Mouse (Mus musculus) hindbrain, embryonic 12.5 days (tissue): ENCODE measurements at regions not wholly inside any gene's neighbourhood (a gene's known extent, or its start where the extent isn't known, plus 50 kb on each side); places are given as distances from the start of the nearest gene placed in this dataset.

Experiments used
- ATAC-seq: fragments of 200-750 bp; cut with Nextera tagmentation; 2 replicates; pipeline ENCODE4 v1.8.0; 2017; ENCODE audit warnings: moderate TSS enrichment; ENCODE audit not compliant: low FRiP score
- H3K27ac ChIP-seq: fragments of 300-500 bp; sonication (generic); 2 replicates; pipeline ENCODE4 v1.5.1; 2016; ENCODE audit warnings: mild to moderate bottlenecking
- H3K27me3 ChIP-seq: fragments of 300-500 bp; sonication (generic); 2 replicates; pipeline ENCODE4 v1.6.1; 2016; ENCODE audit warnings: mild to moderate bottlenecking
- H3K36me3 ChIP-seq: fragments of 300-500 bp; sonication (generic); 2 replicates; pipeline ENCODE4 v1.6.1; 2016; ENCODE audit warnings: mild to moderate bottlenecking
- H3K4me1 ChIP-seq: fragments of 300-500 bp; sonication (generic); 2 replicates; pipeline ENCODE4 v1.6.1; 2016
- H3K4me2 ChIP-seq: fragments of 300-500 bp; sonication (generic); replicated peaks from 2 replicates; pipeline ENCODE4 v1.6.1; 2016; ENCODE audit warnings: mild to moderate bottlenecking
- H3K4me3 ChIP-seq: fragments of 300-500 bp; sonication (generic); 2 replicates; pipeline ENCODE4 v1.5.1; 2016; ENCODE audit warnings: mild to moderate bottlenecking
- H3K9ac ChIP-seq: fragments of 300-500 bp; sonication (generic); 2 replicates; pipeline ENCODE4 v1.6.1; 2016; ENCODE audit warnings: mild to moderate bottlenecking, moderate library complexity
- H3K9me3 ChIP-seq: fragments of 300-500 bp; sonication (generic); replicated peaks from 2 replicates; pipeline ENCODE4 v1.6.1; 2016; ENCODE audit warnings: mild to moderate bottlenecking
- WGBS: fragments of 180-500 bp; shearing (Covaris S2); methylation state at CpG from one replicate; pipeline ENCODE4 v1.1.7; 2016; 5-methylcytosine and 5-hydroxymethylcytosine counted together

DNA sequence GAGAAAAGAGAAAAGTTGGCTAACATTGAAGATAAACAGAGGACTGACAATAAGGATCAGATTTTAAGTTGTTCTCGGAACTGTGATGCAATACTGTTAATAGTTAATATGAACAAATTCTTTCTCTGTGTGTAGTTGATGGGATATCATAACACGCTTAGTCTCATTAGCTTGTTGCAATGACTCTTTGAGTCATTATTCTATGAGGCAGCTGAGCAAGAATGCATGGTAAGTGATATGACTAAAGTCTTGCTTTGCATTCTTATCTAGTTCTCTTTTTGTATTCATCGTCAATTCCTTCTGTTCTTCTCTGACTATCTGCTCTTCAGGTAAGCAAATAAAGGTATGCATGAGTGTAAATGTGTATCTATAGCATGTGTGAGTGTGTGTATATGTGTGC, 159.3 kb downstream of the Trim52 start:
- no peak overlapping the region for H3K4me3 ChIP-seq
- H3K4me2 ChIP-seq: no peak overlapping the region
- 92% methylated on average over 3 of the region's 3 CpGs for WGBS
- ATAC-seq: no peak
- H3K9ac ChIP-seq: no peak overlapping the region
- H3K9me3 ChIP-seq: no peaks in the 10 kb centered on the region
- H3K27me3 ChIP-seq: no peaks in the 10 kb centered on the region
- H3K36me3 ChIP-seq: no peaks in the 10 kb centered on the region
- H3K4me1 ChIP-seq: 0 out of 2 replicates have a peak, but pooled peaks cover 3% of the 10 kb centered on the region
- no peak overlapping the region for H3K27ac ChIP-seq

DNA sequence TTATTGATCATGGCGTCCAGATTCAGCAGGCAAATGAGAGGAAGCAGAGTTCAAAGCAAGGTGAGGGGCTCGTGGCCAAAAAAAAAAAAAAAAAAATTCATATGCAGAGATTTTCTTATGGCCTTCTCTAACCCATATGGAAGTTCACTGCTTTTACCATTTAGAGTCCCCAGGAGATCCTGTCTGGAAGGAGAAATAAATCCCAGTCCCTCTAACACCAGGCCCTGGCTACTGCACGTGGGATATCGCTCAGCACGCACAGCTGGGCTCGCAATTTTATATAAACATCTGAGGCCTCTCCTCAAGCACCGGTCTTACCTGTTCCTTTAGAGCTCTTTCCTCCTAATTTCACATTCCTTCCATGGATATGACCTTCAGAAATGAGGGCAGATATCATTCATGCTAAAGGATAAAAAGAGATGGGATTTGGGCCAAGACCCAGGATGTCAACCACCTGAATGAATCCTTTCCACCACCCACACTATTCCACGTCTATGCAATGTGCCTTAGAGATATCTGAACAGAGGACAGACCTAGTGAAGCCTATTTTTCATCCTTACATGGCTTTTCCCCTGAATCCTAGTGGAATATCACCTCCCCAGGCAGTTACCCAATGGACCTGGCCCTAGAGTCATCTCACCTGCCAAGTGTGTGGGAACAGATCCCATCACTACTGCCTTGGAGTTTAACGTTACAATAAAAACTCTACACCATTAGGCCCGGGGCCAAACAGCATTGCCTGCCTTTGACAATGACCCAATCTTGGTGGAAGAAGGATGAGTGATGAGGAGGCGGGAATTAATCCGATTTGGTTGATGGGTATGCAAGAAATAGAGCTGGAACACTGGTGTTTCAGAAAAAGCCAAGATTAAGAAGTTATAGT, 161.9 kb downstream of the Trim52 start:
- Histone ChIP-seq H3K4me1 (0 out of 2 replicates have a peak, but pooled peaks cover 3% of the 10 kb centered on the region), H3K9me3 (no peaks in the 10 kb centered on the region), H3K27ac (no peak overlapping the region), H3K36me3 (no peaks in the 10 kb centered on the region), H3K9ac (no peak overlapping the region), H3K4me2 (no peak overlapping the region), H3K4me3 (no peak overlapping the region), H3K27me3 (no peaks in the 10 kb centered on the region)
- 77% methylated on average over 12 of the region's 12 CpGs for WGBS
- no peak for ATAC-seq

DNA sequence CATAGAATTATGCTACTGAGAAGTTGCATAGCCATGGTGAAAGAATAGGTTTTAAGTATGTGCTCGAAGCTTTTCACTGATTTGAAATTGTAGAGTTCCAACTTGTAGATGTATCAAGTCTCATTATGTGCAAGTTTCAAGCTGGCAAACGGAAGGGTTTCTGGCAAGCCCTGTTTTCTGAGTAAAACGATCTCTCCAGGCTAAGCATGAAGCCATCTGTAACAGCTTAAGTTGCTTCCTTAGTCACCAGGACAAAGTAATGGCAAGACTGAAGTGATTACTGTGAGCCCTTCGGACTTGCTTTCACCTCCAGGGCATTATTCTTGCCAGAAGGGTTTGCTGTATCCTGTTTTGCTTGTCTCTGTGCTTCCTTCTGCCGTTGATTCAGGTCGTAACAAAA, 163.7 kb downstream of the Trim52 start:
- Histone ChIP-seq H3K27me3 (no peaks in the 10 kb centered on the region), H3K9ac (no peak overlapping the region), H3K4me2 (no peak overlapping the region), H3K27ac (no peak overlapping the region), H3K9me3 (no peaks in the 10 kb centered on the region), H3K4me3 (no peak overlapping the region), H3K36me3 (no peaks in the 10 kb centered on the region), H3K4me1 (0 out of 2 replicates have a peak, but pooled peaks cover 3% of the 10 kb centered on the region)
- 64% methylated on average over 6 of the region's 6 CpGs for WGBS
- no peak for ATAC-seq

DNA sequence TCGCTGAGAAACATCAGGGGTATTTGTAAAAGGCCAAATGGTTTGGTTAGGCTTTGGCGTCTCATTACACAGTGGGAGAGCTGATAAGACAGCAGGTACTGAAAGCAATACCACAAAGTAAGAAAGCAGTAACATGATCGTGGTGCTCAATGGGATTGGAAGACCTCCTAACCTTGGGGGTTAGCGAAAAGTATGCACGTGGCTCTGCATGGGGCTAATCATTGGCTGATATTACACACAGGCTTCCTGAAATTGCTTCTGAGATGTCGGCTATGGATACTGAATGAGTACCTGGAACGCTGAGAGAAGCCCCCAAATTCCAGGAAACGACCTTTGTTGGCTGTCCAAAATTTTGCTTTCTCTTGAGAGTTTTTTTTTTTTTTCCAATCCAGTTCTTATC, 207.6 kb downstream of the Trim52 start:
- H3K27ac ChIP-seq: no peak overlapping the region
- no peaks in the 10 kb centered on the region for H3K9me3 ChIP-seq
- no peaks in the 10 kb centered on the region for H3K27me3 ChIP-seq
- H3K9ac ChIP-seq: no peak overlapping the region
- H3K36me3 ChIP-seq: no peaks in the 10 kb centered on the region
- H3K4me2 ChIP-seq: no peak overlapping the region
- 41% methylated on average over 8 of the region's 8 CpGs for WGBS
- no peak for ATAC-seq
- H3K4me3 ChIP-seq: no peak overlapping the region
- peaks cover 5% of the 10 kb centered on the region; the same call in 1 of the 2 replicates for H3K4me1 ChIP-seq

DNA sequence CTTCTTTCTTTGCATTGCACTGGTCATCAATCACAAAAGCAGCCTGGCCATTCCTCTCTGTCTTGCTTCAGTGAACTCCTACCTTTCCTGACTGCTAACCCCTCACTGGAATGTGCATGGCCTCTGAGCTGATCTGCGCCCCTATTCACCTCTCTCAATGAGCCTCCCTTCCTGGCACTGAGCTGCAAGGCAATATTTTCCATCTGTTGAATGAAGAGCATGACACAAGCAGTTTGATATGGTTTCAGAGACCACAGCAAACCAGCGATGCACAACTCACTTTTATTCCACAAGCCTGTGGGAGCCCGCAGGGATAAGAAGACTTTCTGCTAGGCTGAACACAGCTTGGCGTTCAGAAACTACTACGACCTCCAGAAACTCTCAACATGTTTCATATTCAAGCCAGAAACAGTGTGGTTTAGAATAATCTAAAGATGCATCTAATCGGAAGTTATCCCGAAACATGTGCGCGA, 208.1 kb downstream of the Trim52 start:
- ATAC-seq: no peak
- WGBS: 49% methylated on average over 9 of the region's 9 CpGs
- Histone ChIP-seq H3K9me3 (no peaks in the 10 kb centered on the region), H3K27ac (0 out of 2 replicates have a peak overlapping the region, but pooled peaks have one; percentile 12), H3K4me3 (no peak overlapping the region), H3K36me3 (no peaks in the 10 kb centered on the region), H3K9ac (no peak overlapping the region), H3K27me3 (no peaks in the 10 kb centered on the region), H3K4me1 (peaks cover 5% of the 10 kb centered on the region; the same call in 1 of the 2 replicates), H3K4me2 (no peak overlapping the region)

DNA sequence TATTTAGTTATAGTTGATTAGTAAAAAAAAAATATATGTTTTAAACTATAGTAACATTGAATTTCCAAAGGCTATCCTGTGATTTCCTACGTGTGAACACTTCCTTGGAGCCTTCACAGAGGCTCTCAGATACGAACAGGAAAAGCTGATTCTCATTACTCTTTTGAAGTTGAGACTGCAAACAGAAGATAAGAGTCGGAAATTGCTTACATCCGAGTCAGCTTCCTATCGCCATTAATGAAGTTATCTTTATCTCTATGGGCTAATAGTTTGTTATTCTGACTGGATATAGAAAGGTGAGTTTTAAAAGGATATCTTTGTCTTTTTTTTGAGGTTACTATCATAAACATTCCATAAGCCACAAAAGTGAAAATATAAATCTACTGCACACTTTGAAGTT, 212.8 kb downstream of the Trim52 start:
- H3K36me3 ChIP-seq: no peaks in the 10 kb centered on the region
- WGBS: 55% methylated on average over 5 of the region's 5 CpGs
- H3K4me1 ChIP-seq: peaks cover 5% of the 10 kb centered on the region; the same call in 1 of the 2 replicates
- no peaks in the 10 kb centered on the region for H3K9me3 ChIP-seq
- no peaks in the 10 kb centered on the region for H3K27me3 ChIP-seq
- H3K4me2 ChIP-seq: no peak overlapping the region
- no peak overlapping the region for H3K27ac ChIP-seq
- no peak for ATAC-seq
- no peak overlapping the region for H3K4me3 ChIP-seq
- no peak overlapping the region for H3K9ac ChIP-seq

DNA sequence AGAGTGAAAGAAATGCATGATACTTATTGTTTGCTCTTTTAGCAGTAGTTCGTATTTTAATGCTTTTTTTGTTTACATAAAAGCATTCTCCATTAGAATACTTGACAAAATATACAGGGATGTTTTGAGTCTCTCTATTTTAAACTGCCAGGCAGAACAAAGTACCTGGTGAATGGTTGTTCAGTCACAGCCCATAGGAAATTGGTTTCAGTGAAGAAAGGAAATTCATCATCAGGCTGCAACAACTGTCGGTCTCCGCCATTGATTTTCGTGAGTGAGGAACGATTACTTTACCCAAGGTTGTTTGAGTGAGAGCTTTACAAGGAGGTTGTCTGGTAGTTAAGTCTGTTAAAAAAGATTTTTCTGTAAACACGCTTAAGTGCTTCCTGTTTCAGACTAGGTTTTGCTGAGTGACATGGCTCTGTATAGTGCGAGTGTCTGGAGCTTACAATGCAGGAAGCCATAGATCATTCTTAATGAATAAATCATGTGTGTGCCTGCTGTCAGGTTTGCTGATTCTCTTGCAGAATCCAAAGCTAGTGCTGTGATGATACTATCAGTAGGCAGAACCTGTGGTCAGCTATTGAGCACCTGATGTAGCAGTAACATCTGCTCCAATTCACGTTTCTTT, 221.8 kb downstream of the Trim52 start:
- H3K4me1 ChIP-seq: no peaks in the 10 kb centered on the region
- 62% methylated on average over 8 of the region's 8 CpGs for WGBS
- no peaks in the 10 kb centered on the region for H3K27me3 ChIP-seq
- no peak overlapping the region for H3K9ac ChIP-seq
- no peaks in the 10 kb centered on the region for H3K9me3 ChIP-seq
- H3K36me3 ChIP-seq: no peaks in the 10 kb centered on the region
- peak; percentile 58; the same call in 1 of the 2 replicates for ATAC-seq
- no peak overlapping the region for H3K4me3 ChIP-seq
- peak overlapping the region; percentile 35; the same call in 1 of the 2 replicates for H3K27ac ChIP-seq
- H3K4me2 ChIP-seq: no peak overlapping the region

DNA sequence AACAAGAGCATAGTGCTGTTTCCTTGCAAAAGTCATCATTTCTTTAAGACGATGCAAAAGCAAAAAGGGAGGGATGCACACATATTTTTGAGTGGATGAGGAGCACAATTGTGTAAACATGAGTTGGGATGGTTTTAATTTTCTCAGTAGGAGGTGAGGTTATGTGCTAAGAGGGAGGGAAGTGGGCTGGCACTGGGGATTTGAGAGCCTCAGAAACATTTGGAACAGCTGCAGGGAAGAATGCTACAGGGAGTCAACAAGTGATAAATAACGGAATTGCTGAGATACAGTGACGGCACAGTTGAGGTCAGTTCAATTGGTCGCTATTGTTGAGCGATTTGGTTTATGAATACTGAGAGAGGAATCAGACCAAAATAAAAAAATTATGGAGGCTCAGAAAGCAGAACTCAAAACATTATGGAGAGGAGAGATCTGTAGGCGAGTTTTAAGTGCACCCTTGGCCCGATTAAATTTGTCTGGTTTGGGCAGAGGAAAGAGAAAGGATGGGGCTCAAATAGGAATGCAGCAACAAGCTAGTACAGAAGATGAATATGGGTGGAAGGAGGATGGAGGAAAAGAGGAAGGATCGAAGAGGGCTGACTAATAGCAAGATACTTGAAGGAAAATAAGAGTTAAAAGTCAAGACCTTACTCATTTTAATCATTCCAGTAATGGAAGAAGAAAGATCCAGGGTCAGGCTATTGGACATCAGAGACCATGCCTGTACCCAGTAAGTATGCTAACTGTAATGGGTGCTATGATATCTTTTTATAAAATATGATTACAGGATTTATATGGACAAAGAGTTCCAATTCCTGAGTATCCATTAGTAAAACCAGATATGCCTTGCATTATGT, 259.0 kb downstream of the Trim52 start:
- ATAC-seq: no peak
- no peaks in the 10 kb centered on the region for H3K9me3 ChIP-seq
- H3K27ac ChIP-seq: no peak overlapping the region
- no peaks in the 10 kb centered on the region for H3K4me1 ChIP-seq
- H3K36me3 ChIP-seq: no peaks in the 10 kb centered on the region
- no peaks in the 10 kb centered on the region for H3K27me3 ChIP-seq
- WGBS: 65% methylated on average over 8 of the region's 8 CpGs
- no peak overlapping the region for H3K9ac ChIP-seq
- no peak overlapping the region for H3K4me3 ChIP-seq
- no peak overlapping the region for H3K4me2 ChIP-seq

DNA sequence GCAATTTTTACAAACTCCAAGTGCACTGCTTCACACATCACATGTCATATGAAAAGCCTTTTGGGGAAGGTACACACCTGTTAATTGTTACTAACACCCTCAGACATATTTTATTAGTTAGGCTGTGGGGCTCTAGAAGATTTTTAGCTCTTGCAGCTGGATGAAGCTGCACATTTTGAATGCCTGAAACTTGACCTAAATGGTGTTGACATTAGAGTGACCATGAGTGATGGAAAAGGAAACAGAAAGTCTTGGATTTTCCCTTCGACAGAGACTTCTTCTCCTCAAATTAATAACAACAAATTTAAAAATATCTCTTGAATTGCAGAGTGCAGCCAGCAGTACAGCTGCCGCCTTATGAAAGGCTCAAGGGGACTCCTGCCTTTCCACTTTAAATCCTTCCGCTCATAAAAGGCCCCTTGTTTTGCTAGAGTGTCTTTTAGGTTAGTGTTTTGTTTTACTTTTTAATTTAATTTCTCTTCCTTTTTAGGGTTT, 259.7 kb downstream of the Trim52 start:
- Histone ChIP-seq H3K9ac (no peak overlapping the region), H3K4me3 (no peak overlapping the region), H3K4me2 (no peak overlapping the region), H3K4me1 (no peaks in the 10 kb centered on the region), H3K27ac (no peak overlapping the region), H3K27me3 (no peaks in the 10 kb centered on the region), H3K9me3 (no peaks in the 10 kb centered on the region), H3K36me3 (no peaks in the 10 kb centered on the region)
- ATAC-seq: no peak
- WGBS: 72% methylated on average over 3 of the region's 3 CpGs

DNA sequence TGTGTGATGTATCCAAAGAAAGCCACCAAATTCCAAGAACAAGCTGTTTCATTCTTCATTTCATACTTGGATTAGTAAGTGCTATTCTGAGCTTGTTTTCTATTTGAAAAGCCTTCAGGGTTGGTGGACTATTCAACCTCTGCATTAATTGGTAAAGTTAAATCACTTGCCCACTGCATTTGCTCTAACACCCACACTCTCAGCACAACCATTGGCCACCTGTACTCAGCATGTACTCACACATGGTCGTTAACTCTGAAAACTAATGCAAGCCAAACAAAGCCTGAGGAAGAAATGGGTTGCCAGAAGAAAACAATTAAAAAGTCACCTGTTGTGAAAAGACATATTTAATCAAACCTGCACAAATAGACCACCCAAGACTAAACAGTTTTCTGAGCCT, 267.5 kb downstream of the Trim52 start:
- Histone ChIP-seq H3K27me3 (no peaks in the 10 kb centered on the region), H3K9me3 (no peaks in the 10 kb centered on the region), H3K4me1 (no peaks in the 10 kb centered on the region), H3K27ac (no peak overlapping the region), H3K4me3 (no peak overlapping the region), H3K36me3 (no peaks in the 10 kb centered on the region), H3K9ac (no peak overlapping the region), H3K4me2 (no peak overlapping the region)
- 50% methylated on average over 1 of the region's 1 CpGs for WGBS
- no peak for ATAC-seq

DNA sequence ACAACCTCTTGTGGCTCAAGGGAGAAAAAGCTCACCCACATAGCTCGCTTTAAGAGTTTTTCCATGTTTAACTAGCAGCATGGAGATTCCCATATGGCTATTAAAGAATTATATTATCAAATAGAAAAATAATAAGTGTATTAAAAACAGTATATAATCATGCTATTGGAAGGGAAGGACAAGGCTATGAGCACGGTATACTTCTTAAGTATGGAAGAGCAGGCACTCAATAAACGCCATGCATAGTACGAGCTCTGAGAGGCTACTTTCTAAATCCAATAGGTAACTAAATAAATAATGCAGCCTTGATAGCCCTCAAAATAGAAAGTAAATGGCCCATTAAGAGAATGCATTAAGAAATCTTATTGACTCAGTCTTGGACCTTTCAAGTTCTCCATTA, 273.6 kb downstream of the Trim52 start:
- 80% methylated on average over 4 of the region's 4 CpGs for WGBS
- Histone ChIP-seq H3K27ac (no peak overlapping the region), H3K4me1 (no peaks in the 10 kb centered on the region), H3K9me3 (no peaks in the 10 kb centered on the region), H3K36me3 (no peaks in the 10 kb centered on the region), H3K4me2 (no peak overlapping the region), H3K9ac (no peak overlapping the region), H3K4me3 (no peak overlapping the region), H3K27me3 (no peaks in the 10 kb centered on the region)
- no peak for ATAC-seq

DNA sequence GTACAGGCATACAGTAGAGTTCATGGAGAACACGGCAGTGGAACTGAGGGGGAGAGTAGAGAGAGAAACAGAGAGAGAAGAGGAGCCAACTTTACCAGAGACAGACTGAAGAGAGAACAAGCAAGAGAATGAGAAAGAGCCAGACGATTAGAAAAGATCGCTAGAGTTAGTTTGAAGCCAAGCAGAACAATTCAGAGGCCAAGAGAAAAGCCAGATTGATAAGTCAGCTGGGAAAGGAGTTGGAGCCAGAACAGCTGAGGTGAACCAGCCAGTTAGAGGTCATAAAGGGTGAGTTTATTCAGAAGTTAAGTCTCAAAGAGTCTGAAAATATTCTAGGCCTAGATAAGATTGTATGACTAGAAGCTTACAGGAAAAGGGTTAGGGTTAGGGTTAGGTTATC, 281.7 kb downstream of the Trim52 start:
- 79% methylated on average over 3 of the region's 3 CpGs for WGBS

More for the DNA sequence above, 281.7 kb downstream of the Trim52 start:
- H3K36me3 ChIP-seq: no peaks in the 10 kb centered on the region
- no peaks in the 10 kb centered on the region for H3K27me3 ChIP-seq
- no peaks in the 10 kb centered on the region for H3K9me3 ChIP-seq
- no peak overlapping the region for H3K9ac ChIP-seq
- no peaks in the 10 kb centered on the region for H3K4me1 ChIP-seq
- ATAC-seq: no peak
- H3K27ac ChIP-seq: no peak overlapping the region
- no peak overlapping the region for H3K4me2 ChIP-seq
- no peak overlapping the region for H3K4me3 ChIP-seq
